Mouse (Mus musculus) Patski (cell line): ENCODE data around the gene Ica1. TPM values are rescaled to one million over a fixed set of nuclear protein-coding genes. Genes with fewer than 3 reads are reported as not detected.

Experiments
- ATAC-seq: fragments of 100-300 bp; one replicate; pipeline ENCODE4 v1.8.0; 2021
- CTCF ChIA-PET: fragments of 350-600 bp; sonication (Branson Sonifier 250); formaldehyde crosslinking; loops from one replicate; lab custom pipeline; 2022; ENCODE audit warnings: inconsistent platforms; lab: Charles Lee
- POLR2A ChIA-PET: fragments of 350-600 bp; sonication (Branson Sonifier 250); formaldehyde crosslinking; loops from one replicate; lab custom pipeline; 2022; ENCODE audit warnings: antibody characterized with exemption, inconsistent platforms; lab: Charles Lee
- DNase-seq: peaks from one replicate; pipeline ENCODE4 v3.0.0-alpha.2; 2011; ENCODE audit warnings: low read depth, low spot score
- H3K27me3 ChIP-seq: fragments of 371-371 bp; one replicate; pipeline ENCODE4 v1.5.1; 2021
- CTCF ChIP-seq: fragments of 100-300 bp; IDR thresholded peaks from one replicate; pipeline ENCODE4 v1.5.1; 2021
- in situ Hi-C: fragments of 300-500 bp; cut with MboI; formaldehyde crosslinking; loops from 3 replicates; pipeline ENCODE4 v1.11.1; 2018; ENCODE audit warnings: low pct_unique_long_range_greater_than_20kb, mixed read lengths
- polyA plus RNA-seq: library from polyadenylated mRNA; unstranded; gene quantifications from one replicate; pipeline ENCODE4 v1.2.3, GENCODE M21; 2021

The Ica1 gene
- polyA plus RNA-seq, 1 experiment from 2014 or later, result 4.7 TPM

DNA sequence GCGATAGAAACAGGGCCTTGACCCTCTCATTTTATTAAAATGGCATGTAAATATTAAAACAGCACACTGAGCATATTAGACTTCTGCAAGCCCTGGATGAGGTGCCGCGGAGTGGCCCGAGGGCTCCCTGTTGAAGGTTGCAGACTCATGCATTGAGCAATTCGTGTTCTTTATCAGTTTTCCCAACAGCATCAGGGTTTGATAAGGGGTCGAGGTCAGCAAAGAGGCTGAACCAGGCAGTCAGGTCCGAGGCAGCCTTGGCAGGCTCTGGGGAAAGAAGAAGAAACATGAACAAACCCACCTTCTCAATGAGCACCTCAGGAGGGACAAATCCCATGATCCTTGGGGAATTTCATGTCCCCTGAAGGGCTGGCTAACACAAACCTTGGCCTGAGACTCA lies 147.8 kb downstream of the Ica1 start:
- H3K27me3 ChIP-seq, result no peaks in the 10 kb centered on the region
- TF ChIP-seq CTCF, result no peak
- in situ Hi-C loops, result no loop called here
- ATAC-seq (no peak), DNase-seq (no peak)
- ChIA-PET POLR2A (no interaction called here), CTCF (no interaction called here)

DNA sequence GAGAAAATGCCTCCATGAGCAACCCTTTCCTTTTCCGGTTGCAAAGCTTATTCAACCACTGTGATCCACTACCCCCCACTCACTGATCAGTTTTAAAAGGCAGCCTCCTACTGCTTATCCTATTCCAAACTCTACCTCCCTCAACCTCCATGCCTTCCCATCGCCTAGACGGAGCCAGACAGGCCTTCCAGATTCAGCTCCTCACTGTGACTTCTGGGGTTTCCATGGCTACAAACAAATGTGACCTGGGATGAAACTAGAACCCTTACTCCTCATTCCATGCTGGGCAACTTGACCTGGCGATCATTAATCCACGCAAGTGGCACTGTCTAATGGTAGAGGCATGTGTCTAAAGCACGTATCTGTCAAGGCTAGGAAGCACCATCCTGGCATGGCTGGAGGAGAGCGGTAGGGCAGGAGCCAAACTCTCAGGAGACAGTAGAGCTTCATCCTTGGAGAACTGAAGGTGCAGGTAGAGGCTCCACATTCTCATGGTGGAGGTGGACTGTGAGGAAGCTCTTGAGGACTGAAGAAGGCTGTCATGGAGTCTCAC lies 149.5 kb downstream of the Ica1 start:
- no peak for ATAC-seq
- in situ Hi-C loops, result no loop called here
- POLR2A ChIA-PET, result no interaction called here
- H3K27me3 ChIP-seq, result no peaks in the 10 kb centered on the region
- no peak for DNase-seq
- CTCF ChIA-PET, result no interaction called here
- TF ChIP-seq CTCF, result no peak

- ATAC-seq (no peak), DNase-seq (no peak)
- H3K27me3 ChIP-seq, result no peaks in the 10 kb centered on the region
- TF ChIP-seq CTCF, result no peak
- ChIA-PET POLR2A (no interaction called here), CTCF (no interaction called here)
- in situ Hi-C loops, result no loop called here
These were observed 150.1 kb downstream of the Ica1 start for GRCm38 (mm10) chr6:8628226-8628625.

- no peak for TF ChIP-seq CTCF
- H3K27me3 ChIP-seq, result no peaks in the 10 kb centered on the region
- DNase-seq, result no peak
- CTCF ChIA-PET, result no interaction called here
- POLR2A ChIA-PET, result no interaction called here
- in situ Hi-C loops, result no loop called here
- peak; percentile 82 for ATAC-seq
These were observed 155.2 kb downstream of the Ica1 start for GRCm38 (mm10) chr6:8623045-8623444.

- in situ Hi-C loops, result no loop called here
- no peak for TF ChIP-seq CTCF
- CTCF ChIA-PET, result interaction anchor here (1.1 to 3.0 kb wide), 2 partner anchors 19 to 27 kb away, joined by 3 to 13 read pairs; no protein-coding TSS in a partner anchor
- POLR2A ChIA-PET, result no interaction called here
- DNase-seq (no peak), ATAC-seq (no peak)
- no peaks in the 10 kb centered on the region for H3K27me3 ChIP-seq
These were observed 158.5 kb downstream of the Ica1 start for GRCm38 (mm10) chr6:8619582-8620350.

GRCm38 (mm10) chr6:8617369-8617768 lies 160.9 kb downstream of the Ica1 start:
- TF ChIP-seq CTCF, result no peak
- DNase-seq (no peak), ATAC-seq (no peak)
- POLR2A ChIA-PET, result interaction anchor here (0.5 kb wide), 1 partner anchor 109 kb away, joined by 3 read pairs; no protein-coding TSS in a partner anchor
- H3K27me3 ChIP-seq, result no peaks in the 10 kb centered on the region
- in situ Hi-C loops, result no loop called here
- CTCF ChIA-PET, result interaction anchor here (0.9 kb wide), 1 partner anchor 17 kb away, joined by 4 read pairs; no protein-coding TSS in a partner anchor

- in situ Hi-C loops, result no loop called here
- TF ChIP-seq CTCF, result no peak
- ChIA-PET CTCF (no interaction called here), POLR2A (no interaction called here)
- ATAC-seq, result no peak
- no peaks in the 10 kb centered on the region for H3K27me3 ChIP-seq
- DNase-seq, result no peak
These were observed 186.6 kb downstream of the Ica1 start for GRCm38 (mm10) chr6:8591665-8592064.

GRCm38 (mm10) chr6:8583892-8584291 lies 194.4 kb downstream of the Ica1 start:
- H3K27me3 ChIP-seq, result no peaks in the 10 kb centered on the region
- ChIA-PET CTCF (no interaction called here), POLR2A (interaction anchor here (0.5 kb wide), 1 partner anchor 57 kb away, joined by 3 read pairs; no protein-coding TSS in a partner anchor)
- TF ChIP-seq CTCF, result no peak
- DNase-seq (no peak), ATAC-seq (no peak)
- in situ Hi-C loops, result no loop called here

GRCm38 (mm10) chr6:8582377-8582776 lies 195.9 kb downstream of the Ica1 start:
- no peak for TF ChIP-seq CTCF
- H3K27me3 ChIP-seq, result no peaks in the 10 kb centered on the region
- in situ Hi-C loops, result no loop called here
- ATAC-seq (no peak), DNase-seq (no peak)
- POLR2A ChIA-PET, result no interaction called here
- CTCF ChIA-PET, result no interaction called here

Other genes with a start within 250 kb of the Ica1 start
- gene Nxph1, start 169.9 kb upstream of the Ica1 start, polyA plus RNA-seq, result not detected